Mouse (Mus musculus): ENCODE data around the gene Fars2. TPM values are rescaled to one million over a fixed set of nuclear protein-coding genes. Genes with fewer than 3 reads are reported as not detected.
A peak's percentile ranks its signal among the peaks of the same experiment; 100 is the strongest.
"Not testable (repeated sequence)": the region's sequence is repeated elsewhere in the genome, so short reads cannot be mapped to it uniquely, and the experiment has no call there.

The Fars2 gene
- polyA plus RNA-seq, 1 experiment = 48.3 TPM

- DNase-seq (ENCODE audit: low read depth) = no peak
These were observed 343.3 kb downstream of the Fars2 start for GRCm38 (mm10) chr13:36460473-36460872.

GRCm38 (mm10) chr13:36463669-36464068 lies 346.5 kb downstream of the Fars2 start:
- no peak for DNase-seq (ENCODE audit: low read depth)

- DNase-seq (ENCODE audit: low read depth) = not testable (repeated sequence)
These were observed 348.9 kb downstream of the Fars2 start for GRCm38 (mm10) chr13:36466076-36466475.

GRCm38 (mm10) chr13:36466515-36466921 lies 349.3 kb downstream of the Fars2 start:
- DNase-seq (ENCODE audit: low read depth) = no peak

- peak; percentile 19 for DNase-seq (ENCODE audit: low read depth)
These were observed 350.6 kb downstream of the Fars2 start for GRCm38 (mm10) chr13:36467849-36468248.

GRCm38 (mm10) chr13:36468963-36469362 lies 351.8 kb downstream of the Fars2 start:
- no peak for DNase-seq (ENCODE audit: low read depth)

- DNase-seq (ENCODE audit: low read depth) = no peak
These were observed 352.4 kb downstream of the Fars2 start for GRCm38 (mm10) chr13:36469412-36470125.

- DNase-seq (ENCODE audit: low read depth) = no peak
These were observed 360.4 kb downstream of the Fars2 start for GRCm38 (mm10) chr13:36477648-36478047.

GRCm38 (mm10) chr13:36478243-36478642 lies 361.0 kb downstream of the Fars2 start:
- DNase-seq (ENCODE audit: low read depth) = no peak

GRCm38 (mm10) chr13:36480101-36480500 lies 362.9 kb downstream of the Fars2 start:
- no peak for DNase-seq (ENCODE audit: low read depth)

GRCm38 (mm10) chr13:36484391-36484790 lies 367.2 kb downstream of the Fars2 start:
- DNase-seq (ENCODE audit: low read depth) = no peak

- DNase-seq (ENCODE audit: low read depth) = no peak
These were observed 369.5 kb downstream of the Fars2 start for GRCm38 (mm10) chr13:36486756-36487155.

- DNase-seq (ENCODE audit: low read depth) = no peak
These were observed 372.2 kb downstream of the Fars2 start for GRCm38 (mm10) chr13:36489365-36489764.

GRCm38 (mm10) chr13:36490612-36491011 lies 373.4 kb downstream of the Fars2 start:
- DNase-seq (ENCODE audit: low read depth) = no peak

- DNase-seq (ENCODE audit: low read depth) = no peak
These were observed 375.2 kb downstream of the Fars2 start for GRCm38 (mm10) chr13:36492397-36492796.

- no peak for DNase-seq (ENCODE audit: low read depth)
These were observed 376.1 kb downstream of the Fars2 start for GRCm38 (mm10) chr13:36493294-36493693.

GRCm38 (mm10) chr13:36493762-36494161 lies 376.6 kb downstream of the Fars2 start:
- no peak for DNase-seq (ENCODE audit: low read depth)

GRCm38 (mm10) chr13:36495980-36496379 lies 378.8 kb downstream of the Fars2 start:
- no peak for DNase-seq (ENCODE audit: low read depth)

- DNase-seq (ENCODE audit: low read depth) = peak; percentile 19
These were observed 380.1 kb downstream of the Fars2 start for GRCm38 (mm10) chr13:36497346-36497745.

GRCm38 (mm10) chr13:36500370-36500905 lies 383.2 kb downstream of the Fars2 start:
- no peak for DNase-seq (ENCODE audit: low read depth)

GRCm38 (mm10) chr13:36503551-36503950 lies 386.3 kb downstream of the Fars2 start:
- no peak for DNase-seq (ENCODE audit: low read depth)

- DNase-seq (ENCODE audit: low read depth) = no peak
These were observed 386.8 kb downstream of the Fars2 start for GRCm38 (mm10) chr13:36503991-36504390.

GRCm38 (mm10) chr13:36505730-36506129 lies 388.5 kb downstream of the Fars2 start:
- DNase-seq (ENCODE audit: low read depth) = no peak

- DNase-seq (ENCODE audit: low read depth) = no peak
These were observed 389.1 kb downstream of the Fars2 start for GRCm38 (mm10) chr13:36506315-36506714.
